Mouse (Mus musculus) testis, adult 2 months (tissue): ENCODE measurements at regions not wholly inside any gene's neighbourhood (a gene's known extent, or its start where the extent isn't known, plus 50 kb on each side); places are given as distances from the start of the nearest gene placed in this dataset.

Experiments
- CTCF ChIP-seq: fragments of 200-500 bp; IDR thresholded peaks from 2 replicates; pipeline ENCODE4 v1.5.1; 2012; ENCODE audit warnings: low read depth, mild to moderate bottlenecking, inconsistent platforms, low read length, moderate library complexity; ENCODE audit not compliant: control insufficient read depth, insufficient read depth, insufficient replicate concordance
- POLR2A ChIP-seq: fragments of 200-500 bp; IDR thresholded peaks from 2 replicates; pipeline ENCODE4 v1.6.1; 2012; ENCODE audit warnings: low read depth, mild to moderate bottlenecking, inconsistent platforms, low read length, moderate library complexity; ENCODE audit not compliant: control insufficient read depth

GRCm38 (mm10) chr10:17204153-17204552, 518.9 kb upstream of the Cited2 start:
- TF ChIP-seq CTCF (no peak), POLR2A (no peak)
